Mouse (Mus musculus) stomach, postnatal 0 days (tissue): ENCODE results near the gene Fyb. TPM values are rescaled to one million over a fixed set of nuclear protein-coding genes. Genes with fewer than 3 reads are reported as not detected.
A peak's percentile ranks its signal among the peaks of the same experiment; 100 is the strongest.

Experiments used
- ATAC-seq: fragments of 200-750 bp; cut with Nextera tagmentation; 2 replicates; pipeline ENCODE4 v1.8.0; 2017; ENCODE audit not compliant: low FRiP score, low TSS enrichment
- DNase-seq: peaks from one replicate; pipeline ENCODE4 v3.0.0-alpha.2; 2016; ENCODE audit warnings: low spot score
- H3K27ac ChIP-seq: fragments of 300-500 bp; sonication (generic); replicated peaks from 2 replicates; pipeline ENCODE4 v1.5.1; 2014; ENCODE audit warnings: mild to moderate bottlenecking, control low read depth
- H3K27me3 ChIP-seq: fragments of 300-500 bp; sonication (generic); 2 replicates; pipeline ENCODE4 v1.6.1; 2014; ENCODE audit warnings: low read length; ENCODE audit not compliant: control insufficient read depth, insufficient read depth
- H3K36me3 ChIP-seq: fragments of 300-500 bp; sonication (generic); 2 replicates; pipeline ENCODE4 v1.6.1; 2014; ENCODE audit warnings: low read length, mixed read lengths; ENCODE audit not compliant: control insufficient read depth, insufficient read depth
- H3K4me1 ChIP-seq: fragments of 300-500 bp; sonication (generic); replicated peaks from 2 replicates; pipeline ENCODE4 v1.6.1; 2014; ENCODE audit warnings: antibody characterized with exemption; ENCODE audit not compliant: control insufficient read depth, insufficient read depth
- H3K4me2 ChIP-seq: fragments of 300-500 bp; sonication (generic); replicated peaks from 2 replicates; pipeline ENCODE4 v1.6.1; 2014; ENCODE audit warnings: low read depth, mild to moderate bottlenecking, control low read depth, moderate library complexity
- H3K4me3 ChIP-seq: fragments of 300-500 bp; sonication (generic); 2 replicates; pipeline ENCODE4 v1.5.1; 2014; ENCODE audit warnings: low read depth, low read length, control low read depth
- H3K9ac ChIP-seq: fragments of 300-500 bp; sonication (generic); 2 replicates; pipeline ENCODE4 v1.6.1; 2014; ENCODE audit warnings: mild to moderate bottlenecking, low read length, control low read depth, mixed read lengths
- H3K9me3 ChIP-seq: fragments of 300-500 bp; sonication (generic); 2 replicates; pipeline ENCODE4 v1.6.1; 2016; ENCODE audit warnings: low read length; ENCODE audit not compliant: control insufficient read depth
- CTCF ChIP-seq: IDR thresholded peaks from 2 replicates; pipeline ENCODE4 v1.5.1; 2016; ENCODE audit warnings: antibody characterized with exemption, low read depth, mild to moderate bottlenecking, moderate library complexity
- EP300 ChIP-seq: optimal IDR thresholded peaks from 2 replicates; pipeline ENCODE3; 2016; ENCODE audit warnings: antibody characterized with exemption
- WGBS: fragments of 180-500 bp; shearing (Covaris S2); extraction: QIAGEN DNeasy Blood & Tissue Kit; methylation state at CpG from one replicate; pipeline ENCODE4 v1.1.7; 2014; 5-methylcytosine and 5-hydroxymethylcytosine counted together
- polyA plus RNA-seq: library from polyadenylated mRNA; unstranded; fragments of >200 nt; fragmentation: Nextera tagmentation; extraction: Ambion mirVana; gene quantifications from 2 replicates; pipeline ENCODE4 v1.2.1, GENCODE M21; 2015

Gene Fyb
- polyA plus RNA-seq, 1 experiment from 2014 or later = 5.5 TPM

DNA sequence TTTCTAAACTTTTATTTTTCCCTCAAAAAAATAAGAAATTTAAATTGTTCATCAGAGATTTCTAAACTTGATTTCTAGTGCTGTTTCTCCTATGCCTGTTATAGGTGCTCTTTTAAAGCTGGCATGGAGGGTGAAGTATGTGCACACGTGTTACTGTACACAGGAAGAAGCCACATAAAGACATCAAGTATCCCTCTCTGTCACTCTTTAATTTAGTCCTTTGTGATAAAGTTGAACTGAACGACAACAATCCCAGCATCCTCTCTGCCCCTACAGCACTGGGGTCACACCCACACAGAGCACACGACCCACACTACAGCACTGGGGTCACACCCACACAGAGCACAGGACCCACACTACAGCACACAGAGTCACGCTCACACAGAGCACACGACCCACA, 88.0 kb downstream of the Fyb start:
- no peak for DNase-seq
- 70% methylated on average over 4 of the region's 5 CpGs for WGBS
- no peaks in the 10 kb centered on the region for H3K9me3 ChIP-seq
- no peak for TF ChIP-seq EP300
- no peak for TF ChIP-seq CTCF
- H3K27me3 ChIP-seq = no peaks in the 10 kb centered on the region
- no peak overlapping the region for H3K9ac ChIP-seq
- H3K4me2 ChIP-seq = no peak overlapping the region
- H3K36me3 ChIP-seq = no peaks in the 10 kb centered on the region
- no peak overlapping the region for H3K27ac ChIP-seq
- no peak for ATAC-seq
- H3K4me1 ChIP-seq = no peaks in the 10 kb centered on the region
- H3K4me3 ChIP-seq = no peak overlapping the region

DNA sequence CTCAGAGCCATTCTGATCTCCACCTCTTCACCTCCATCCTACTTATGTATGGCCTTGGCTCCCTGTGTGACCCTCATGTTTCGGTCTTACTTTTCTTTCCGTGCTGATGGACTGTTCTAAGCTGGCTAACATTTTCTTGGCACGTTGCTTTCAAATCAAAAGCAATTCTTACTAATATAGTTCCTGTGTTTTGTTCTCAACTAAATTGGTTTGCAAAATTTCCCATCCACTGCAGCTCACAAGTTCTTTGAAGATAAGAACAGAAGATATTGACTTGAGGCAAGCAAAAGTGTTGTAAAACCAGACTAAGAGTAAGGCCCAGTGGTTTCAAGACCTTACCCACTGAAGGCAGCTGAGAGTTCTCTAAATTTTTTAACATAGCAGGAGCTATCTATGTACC, 90.2 kb downstream of the Fyb start:
- H3K4me1 ChIP-seq = no peaks in the 10 kb centered on the region
- no peak overlapping the region for H3K27ac ChIP-seq
- 75% methylated on average over 3 of the region's 3 CpGs for WGBS
- ATAC-seq (no peak), DNase-seq (no peak)
- no peak overlapping the region for H3K9ac ChIP-seq
- H3K9me3 ChIP-seq = no peaks in the 10 kb centered on the region
- no peak overlapping the region for H3K4me3 ChIP-seq
- TF ChIP-seq EP300 = no peak
- no peak for TF ChIP-seq CTCF
- H3K36me3 ChIP-seq = no peaks in the 10 kb centered on the region
- H3K27me3 ChIP-seq = no peaks in the 10 kb centered on the region
- H3K4me2 ChIP-seq = no peak overlapping the region

DNA sequence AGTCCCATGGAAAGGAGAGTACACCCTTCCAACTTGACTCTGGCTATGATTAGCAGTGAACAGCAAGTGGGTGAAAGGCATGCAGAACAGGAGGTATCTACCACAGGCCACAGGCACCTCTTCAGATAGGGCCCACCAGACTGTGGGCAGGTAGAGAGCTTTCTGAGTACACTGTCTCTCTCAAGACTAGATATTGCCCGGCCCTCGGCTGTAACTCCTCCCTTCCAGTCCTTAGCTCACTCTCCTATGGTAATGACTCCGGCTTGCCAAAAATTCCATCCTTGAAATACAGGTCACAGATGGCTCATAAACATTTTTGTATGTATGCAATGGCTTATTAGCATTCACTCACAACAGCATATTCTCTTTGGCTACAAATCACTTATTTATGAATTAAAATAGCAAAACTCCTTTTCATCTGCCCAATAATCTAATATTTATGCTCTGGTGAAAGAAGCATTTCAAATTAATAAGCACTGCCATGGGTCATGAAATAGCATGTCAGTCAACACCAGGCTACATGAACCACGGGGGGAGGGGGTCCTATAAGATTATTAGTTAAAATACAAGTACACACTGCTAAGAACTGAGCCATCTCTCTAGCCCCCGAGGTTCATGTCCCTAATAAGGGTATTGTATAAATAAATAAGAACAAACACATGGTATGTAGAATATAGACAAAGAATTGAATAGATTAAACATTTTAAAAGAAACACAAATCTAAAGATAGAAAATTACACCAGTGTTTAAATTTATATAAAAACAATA, 93.9 kb downstream of the Fyb start:
- Histone ChIP-seq H3K27me3 (no peaks in the 10 kb centered on the region), H3K36me3 (no peaks in the 10 kb centered on the region), H3K4me2 (no peak overlapping the region), H3K9ac (no peak overlapping the region), H3K4me3 (no peak overlapping the region), H3K9me3 (no peaks in the 10 kb centered on the region), H3K4me1 (no peaks in the 10 kb centered on the region), H3K27ac (no peak overlapping the region)
- DNase-seq (no peak), ATAC-seq (no peak)
- WGBS = 58% methylated on average over 5 of the region's 5 CpGs
- TF ChIP-seq CTCF (no peak), EP300 (no peak)

DNA sequence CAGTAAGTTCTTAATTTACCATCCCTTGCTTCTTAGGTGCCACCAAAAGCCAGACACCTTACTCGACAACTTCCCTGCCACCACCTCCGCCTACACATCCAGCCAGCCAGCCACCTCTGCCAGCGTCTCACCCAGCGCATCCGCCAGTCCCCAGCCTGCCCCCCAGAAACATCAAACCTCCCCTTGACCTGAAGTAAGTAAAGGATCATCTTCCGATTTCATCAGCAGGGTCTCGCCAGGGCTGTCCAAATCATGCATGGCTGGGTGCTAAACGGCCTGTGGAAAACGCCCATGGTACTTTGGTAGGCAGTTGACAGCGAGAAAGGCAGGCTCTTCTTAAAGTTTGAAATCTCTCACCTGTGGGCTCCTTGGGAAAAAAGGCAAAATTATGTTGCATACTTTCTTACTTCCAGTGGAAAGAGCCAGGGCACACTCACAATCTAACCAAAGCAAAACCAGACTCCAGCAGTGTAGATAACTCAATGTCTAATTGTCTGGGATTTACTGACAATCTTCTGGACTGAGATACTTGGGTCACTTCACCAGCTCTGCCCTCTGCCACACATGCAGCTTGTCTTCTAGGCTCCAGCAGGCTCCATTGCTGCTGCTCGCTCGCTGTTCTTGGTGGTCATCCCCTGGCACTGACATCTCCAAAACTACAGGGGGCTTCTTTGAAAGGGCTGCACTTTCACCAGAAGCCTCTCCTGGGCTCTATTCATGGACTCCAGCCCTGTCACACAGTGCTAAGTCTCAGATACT, 97.1 kb downstream of the Fyb start:
- H3K27me3 ChIP-seq = no peaks in the 10 kb centered on the region
- no peak overlapping the region for H3K27ac ChIP-seq
- no peak for TF ChIP-seq CTCF
- no peak for TF ChIP-seq EP300
- no peaks in the 10 kb centered on the region for H3K9me3 ChIP-seq
- H3K36me3 ChIP-seq = no peaks in the 10 kb centered on the region
- 90% methylated on average over 12 of the region's 12 CpGs for WGBS
- H3K4me1 ChIP-seq = no peaks in the 10 kb centered on the region
- H3K4me2 ChIP-seq = no peak overlapping the region
- no peak overlapping the region for H3K9ac ChIP-seq
- H3K4me3 ChIP-seq = no peak overlapping the region
- DNase-seq = no peak
- ATAC-seq = no peak

DNA sequence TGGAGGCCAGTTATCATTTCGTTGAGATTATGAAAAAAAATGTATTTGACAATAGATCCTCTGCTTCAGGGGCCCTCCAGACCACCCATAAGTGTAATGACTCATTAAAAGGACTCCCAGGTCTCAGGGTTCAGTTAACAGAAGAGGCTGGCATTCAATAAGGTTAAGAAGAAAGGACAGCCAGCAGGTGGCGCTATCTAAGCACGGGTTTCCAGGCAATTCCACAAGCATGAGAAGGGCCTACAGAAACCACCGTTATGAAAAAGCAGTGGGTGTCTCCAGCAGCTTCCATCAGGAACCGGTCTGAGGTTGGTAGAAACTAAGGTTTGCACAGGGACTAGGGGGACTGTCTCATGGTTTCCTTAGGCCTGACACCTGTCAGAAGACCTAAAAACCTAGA, 99.9 kb downstream of the Fyb start:
- no peaks in the 10 kb centered on the region for H3K27me3 ChIP-seq

More for the DNA sequence above, 99.9 kb downstream of the Fyb start:
- Histone ChIP-seq H3K36me3 (no peaks in the 10 kb centered on the region), H3K4me3 (no peak overlapping the region), H3K4me2 (no peak overlapping the region), H3K4me1 (0 out of 2 replicates have a peak, but pooled peaks cover 3% of the 10 kb centered on the region), H3K9me3 (no peaks in the 10 kb centered on the region), H3K9ac (no peak overlapping the region), H3K27ac (no peak overlapping the region)
- peak; percentile 64; the same call in 1 of the 2 replicates for ATAC-seq
- peak; percentile 84 for DNase-seq
- TF ChIP-seq EP300 (no peak), CTCF (peak; percentile 87)
- WGBS = 9% methylated on average over 5 of the region's 5 CpGs
